Mouse (Mus musculus) liver, adult 2 months (tissue): Measurements from ENCODE around the gene Wrap53.

ENCODE experiments used
- CTCF ChIP-seq: fragments of 200-500 bp; IDR thresholded peaks from 2 replicates; pipeline ENCODE4 v1.5.1; 2011; ENCODE audit warnings: low read depth, low read length, control low read depth
- POLR2A ChIP-seq: fragments of 200-500 bp; IDR thresholded peaks from 2 replicates; pipeline ENCODE4 v1.6.1; 2011; ENCODE audit warnings: low read length, control low read depth; ENCODE audit not compliant: insufficient read depth; ENCODE audit errors: extremely low read depth

- peak; percentile 65 for TF ChIP-seq CTCF
- TF ChIP-seq POLR2A: no peak
Observed at GRCm38 (mm10) chr11:69546423-69547053, 33.5 kb downstream of the Wrap53 start.
